Mouse (Mus musculus) midbrain, embryonic 12.5 days (tissue): ENCODE measurements around the gene Grpel1. TPM values are rescaled to one million over a fixed set of nuclear protein-coding genes. Genes with fewer than 3 reads are reported as not detected.

ENCODE experiments used
- ATAC-seq: fragments of 200-750 bp; cut with Nextera tagmentation; 2 replicates; pipeline ENCODE4 v1.8.0; 2017; ENCODE audit warnings: low read depth, moderate TSS enrichment, moderate library complexity; ENCODE audit not compliant: low FRiP score
- H3K27ac ChIP-seq: fragments of 300-500 bp; sonication (generic); replicated peaks from 2 replicates; pipeline ENCODE4 v1.5.1; 2016; ENCODE audit warnings: mild to moderate bottlenecking
- H3K27me3 ChIP-seq: fragments of 300-500 bp; sonication (generic); 2 replicates; pipeline ENCODE4 v1.6.1; 2016; ENCODE audit warnings: mild to moderate bottlenecking
- H3K36me3 ChIP-seq: fragments of 300-500 bp; sonication (generic); 2 replicates; pipeline ENCODE4 v1.6.1; 2016
- H3K4me1 ChIP-seq: fragments of 300-500 bp; sonication (generic); 2 replicates; pipeline ENCODE4 v1.6.1; 2016
- H3K4me2 ChIP-seq: fragments of 300-500 bp; sonication (generic); replicated peaks from 2 replicates; pipeline ENCODE4 v1.6.1; 2016; ENCODE audit warnings: mild to moderate bottlenecking, moderate library complexity
- H3K4me3 ChIP-seq: fragments of 300-500 bp; sonication (generic); 2 replicates; pipeline ENCODE4 v1.5.1; 2016; ENCODE audit warnings: mild to moderate bottlenecking
- H3K9ac ChIP-seq: fragments of 300-500 bp; sonication (generic); replicated peaks from 2 replicates; pipeline ENCODE4 v1.6.1; 2016; ENCODE audit warnings: mild to moderate bottlenecking, moderate library complexity
- H3K9me3 ChIP-seq: fragments of 300-500 bp; sonication (generic); 2 replicates; pipeline ENCODE4 v1.6.1; 2016; ENCODE audit warnings: mild to moderate bottlenecking
- WGBS: fragments of 180-500 bp; shearing (Covaris S2); methylation state at CpG from one replicate; pipeline ENCODE4 v1.1.7; 2016; 5-methylcytosine and 5-hydroxymethylcytosine counted together
- polyA plus RNA-seq: library from polyadenylated mRNA; unstranded; fragments of >200 nt; fragmentation: Nextera tagmentation; extraction: Ambion mirVana; gene quantifications from 2 replicates; pipeline ENCODE4 v1.2.1, GENCODE M21; 2016

Gene Grpel1
- 45.4 and 49.3 TPM in 2 replicates for polyA plus RNA-seq

DNA sequence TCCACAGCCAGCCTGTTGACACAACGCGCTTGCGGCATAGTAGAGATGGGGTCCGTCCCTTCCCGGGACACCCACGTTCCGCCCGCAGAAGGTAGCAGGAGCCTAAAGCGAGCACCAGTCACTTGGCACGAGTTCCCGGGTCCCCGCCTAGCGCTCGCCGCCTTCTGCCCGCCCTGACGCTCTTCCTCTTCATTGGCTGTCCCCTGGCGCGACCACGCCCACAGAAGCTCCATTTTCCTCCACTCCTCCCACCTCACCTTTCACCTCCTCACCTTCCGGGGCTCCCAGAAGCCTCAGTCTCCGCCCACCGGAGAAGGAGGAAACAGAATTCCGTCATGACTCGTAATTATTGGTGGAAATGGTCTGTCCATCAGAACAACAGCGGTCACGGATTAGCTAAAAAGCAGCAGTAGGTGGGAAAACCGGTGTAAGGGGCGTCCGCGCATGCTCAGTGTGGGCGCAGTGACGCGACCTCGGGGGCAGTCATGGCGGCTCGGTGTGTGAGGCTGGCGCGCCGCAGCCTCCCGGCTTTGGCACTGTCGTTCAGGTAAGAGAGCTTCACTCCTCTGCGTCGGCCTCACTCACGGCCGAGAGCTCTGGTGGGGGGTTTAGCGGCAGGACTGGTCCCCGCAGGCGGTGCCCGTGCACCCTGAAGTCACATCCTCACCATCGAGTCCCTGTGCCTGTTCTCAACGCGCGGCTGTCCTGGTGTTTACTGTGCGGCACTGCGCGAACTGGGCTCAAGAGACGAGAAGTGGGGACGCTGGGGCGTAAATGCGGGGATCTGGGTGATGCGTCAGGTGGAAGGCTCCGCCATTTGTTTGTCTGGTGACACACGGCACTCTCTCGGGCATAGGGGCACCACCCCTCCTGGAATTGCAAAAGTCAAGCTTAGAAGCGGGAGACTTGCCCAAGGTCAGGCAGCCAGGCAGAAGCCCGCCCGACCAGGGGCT lies at the start of gene Grpel1:
Grpel1 (plus strand) TSS at position 290 of the 953 bp plus-strand sequence.
- Histone ChIP-seq H3K4me1 (peaks cover 26% of the 10 kb centered on the region), H3K9me3 (no peaks in the 10 kb centered on the region), H3K27me3 (peaks cover 10% of the 10 kb centered on the region; the same call in 1 of the 2 replicates), H3K36me3 (peaks cover 15% of the 10 kb centered on the region), H3K4me2 (peak within 1 kb of the TSS; percentile 81), H3K4me3 (peak within 1 kb of the TSS; percentile 88), H3K27ac (peak within 1 kb of the TSS; percentile 17; the same call in 1 of the 2 replicates), H3K9ac (peak within 1 kb of the TSS; percentile 79)
- WGBS: under 1% methylated on average over 68 of the region's 68 CpGs
- peak; percentile 96 for ATAC-seq

DNA sequence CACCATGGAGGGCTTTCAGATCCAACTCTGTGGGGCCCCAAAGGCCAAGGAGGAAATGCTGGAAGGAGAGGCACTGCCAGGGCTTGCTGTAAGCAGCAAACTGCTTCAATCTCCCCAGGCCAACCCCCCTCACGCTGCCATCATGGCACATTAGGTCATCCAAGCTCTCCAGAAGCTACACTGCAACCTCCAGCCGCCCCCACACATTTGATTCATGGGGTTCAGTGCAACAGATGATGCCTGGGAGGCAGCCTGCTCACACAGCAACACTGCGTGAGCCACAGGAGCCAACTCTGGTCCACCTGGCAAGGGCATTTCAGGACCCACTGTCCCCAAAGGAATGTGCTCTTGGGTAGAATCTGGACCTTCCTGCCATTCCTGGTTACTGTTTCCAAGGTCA lies 44.9 kb upstream of the Grpel1 start:
- H3K4me2 ChIP-seq: no peak overlapping the region
- WGBS: 69% methylated on average over 3 of the region's 3 CpGs
- H3K27me3 ChIP-seq: no peaks in the 10 kb centered on the region
- no peaks in the 10 kb centered on the region for H3K36me3 ChIP-seq
- no peak for ATAC-seq
- no peaks in the 10 kb centered on the region for H3K4me1 ChIP-seq
- no peak overlapping the region for H3K27ac ChIP-seq
- no peak overlapping the region for H3K9ac ChIP-seq
- no peak overlapping the region for H3K4me3 ChIP-seq
- no peaks in the 10 kb centered on the region for H3K9me3 ChIP-seq

DNA sequence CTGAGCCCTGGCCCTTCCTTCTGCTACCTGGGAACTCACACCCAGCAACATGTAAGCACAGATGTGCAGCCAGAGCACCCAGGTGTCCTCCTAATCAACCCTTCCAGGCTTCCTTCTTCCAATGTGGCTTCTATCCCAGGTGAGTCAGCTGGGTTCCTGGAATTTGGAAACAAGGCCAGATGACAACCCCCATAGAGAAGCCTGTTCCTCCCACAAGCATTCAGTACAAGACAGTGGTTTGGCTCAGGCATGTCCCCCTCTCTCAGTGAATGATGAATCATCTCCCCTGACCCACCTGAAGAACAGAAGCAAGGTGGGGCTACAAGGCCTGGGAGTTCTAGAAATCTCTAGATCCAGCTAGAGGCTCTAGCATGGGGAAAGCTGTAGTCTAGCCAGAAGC lies 42.1 kb upstream of the Grpel1 start:
- no peak for ATAC-seq
- 0 out of 2 replicates have a peak, but pooled peaks cover 3% of the 10 kb centered on the region for H3K27me3 ChIP-seq
- no peaks in the 10 kb centered on the region for H3K36me3 ChIP-seq
- H3K4me3 ChIP-seq: no peak overlapping the region
- no peak overlapping the region for H3K27ac ChIP-seq
- H3K4me1 ChIP-seq: no peaks in the 10 kb centered on the region
- no peak overlapping the region for H3K9ac ChIP-seq
- no peak overlapping the region for H3K4me2 ChIP-seq
- H3K9me3 ChIP-seq: no peaks in the 10 kb centered on the region

DNA sequence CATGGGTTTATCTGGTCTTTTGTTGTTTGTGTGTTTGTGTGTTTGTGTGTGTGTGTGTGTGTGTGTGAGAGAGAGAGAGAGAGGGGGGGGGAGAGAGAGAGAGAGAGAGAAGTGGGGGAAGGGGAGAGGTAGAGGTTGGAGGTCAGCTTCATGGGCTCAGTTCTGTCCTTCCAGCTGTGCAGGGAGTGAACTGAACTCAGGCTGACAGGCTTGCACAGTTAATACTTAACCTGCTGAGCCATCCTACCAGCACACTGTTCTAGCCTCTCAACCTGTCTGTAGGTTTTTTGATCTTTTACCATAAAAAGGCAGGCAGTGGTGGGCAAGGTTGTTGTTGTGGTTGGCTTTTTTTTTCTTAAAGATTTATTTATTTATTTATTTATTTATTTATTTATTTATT lies 40.1 kb upstream of the Grpel1 start:
- H3K4me3 ChIP-seq: no peak overlapping the region
- no peaks in the 10 kb centered on the region for H3K36me3 ChIP-seq
- no peak overlapping the region for H3K4me2 ChIP-seq
- no peak overlapping the region for H3K27ac ChIP-seq
- 0 out of 2 replicates have a peak, but pooled peaks cover 4% of the 10 kb centered on the region for H3K4me1 ChIP-seq
- no peak overlapping the region for H3K9ac ChIP-seq
- H3K27me3 ChIP-seq: peaks cover 3% of the 10 kb centered on the region; the same call in 1 of the 2 replicates
- H3K9me3 ChIP-seq: no peaks in the 10 kb centered on the region
- no peak for ATAC-seq

DNA sequence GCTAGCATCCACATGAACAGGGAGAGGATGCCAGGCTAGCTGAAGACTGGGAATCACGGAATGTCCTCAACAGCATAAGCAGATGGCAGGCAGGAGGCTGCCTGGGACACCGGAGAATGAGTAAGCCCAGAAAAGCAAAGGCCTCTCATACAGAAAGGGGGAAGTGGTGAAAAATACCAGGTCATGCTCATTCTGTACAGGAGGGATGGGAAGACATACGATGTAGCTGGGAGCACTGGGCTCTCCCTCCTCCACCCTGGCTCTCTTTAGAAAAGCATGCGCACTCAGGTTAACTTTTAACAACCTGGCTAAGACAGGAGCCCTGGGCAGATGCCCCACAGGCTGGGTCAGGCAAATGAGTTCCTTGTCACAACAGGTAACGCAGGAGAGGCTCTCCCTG lies 38.4 kb upstream of the Grpel1 start:
- Histone ChIP-seq H3K4me3 (no peak overlapping the region), H3K4me2 (no peak overlapping the region), H3K9me3 (no peaks in the 10 kb centered on the region), H3K4me1 (0 out of 2 replicates have a peak, but pooled peaks cover 12% of the 10 kb centered on the region), H3K9ac (no peak overlapping the region), H3K27ac (no peak overlapping the region), H3K27me3 (peaks cover 3% of the 10 kb centered on the region; the same call in 1 of the 2 replicates), H3K36me3 (no peaks in the 10 kb centered on the region)
- ATAC-seq: no peak
- WGBS: 85% methylated on average over 5 of the region's 5 CpGs

DNA sequence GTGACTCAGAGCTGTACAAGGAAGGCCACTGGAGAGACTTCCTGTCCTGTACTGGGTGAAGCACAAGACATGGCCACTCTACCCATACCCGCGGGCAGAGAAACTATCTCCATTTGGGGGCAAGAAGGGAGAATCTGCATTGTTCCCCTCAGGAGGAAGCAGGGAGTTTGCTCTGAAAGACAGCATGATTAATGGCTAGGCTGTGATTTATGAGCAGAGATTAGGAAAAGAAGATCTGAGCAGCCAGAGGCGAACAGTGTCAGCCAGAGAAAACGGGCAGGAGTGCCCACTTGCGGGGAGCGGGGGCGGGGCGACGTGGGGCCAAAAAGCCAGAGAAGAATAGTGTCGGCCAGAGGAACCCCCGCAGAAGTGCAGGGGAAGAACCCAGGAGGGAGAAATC lies 37.0 kb upstream of the Grpel1 start:
- no peak overlapping the region for H3K27ac ChIP-seq

DNA sequence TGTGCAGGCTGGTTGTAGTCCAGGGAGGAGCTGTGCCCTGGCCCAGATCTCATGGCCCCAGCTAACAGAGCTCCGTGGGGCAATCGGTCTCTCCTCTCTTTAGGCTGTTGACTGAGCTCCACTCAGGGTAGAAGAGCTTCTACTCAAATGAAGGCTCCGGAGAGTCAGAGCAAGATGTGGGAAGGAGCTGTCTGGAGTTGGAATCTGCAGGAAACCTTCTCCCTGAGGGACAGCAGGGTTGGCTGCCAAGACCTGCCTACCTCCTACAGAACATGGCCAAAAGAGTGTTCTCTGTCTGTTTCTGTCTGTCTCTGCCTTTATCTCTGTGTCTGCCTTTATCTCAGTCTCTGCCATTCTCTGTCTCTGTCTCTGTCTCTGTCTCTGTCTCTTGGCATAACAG lies 35.2 kb upstream of the Grpel1 start:
- H3K9me3 ChIP-seq: no peaks in the 10 kb centered on the region
- peaks cover 3% of the 10 kb centered on the region; the same call in 1 of the 2 replicates for H3K27me3 ChIP-seq
- no peak overlapping the region for H3K27ac ChIP-seq
- no peak for ATAC-seq
- 94% methylated on average over 3 of the region's 3 CpGs for WGBS
- no peaks in the 10 kb centered on the region for H3K36me3 ChIP-seq
- H3K4me1 ChIP-seq: peaks cover 21% of the 10 kb centered on the region; the same call in 1 of the 2 replicates
- no peak overlapping the region for H3K4me3 ChIP-seq
- no peak overlapping the region for H3K9ac ChIP-seq
- H3K4me2 ChIP-seq: no peak overlapping the region

More for the DNA sequence above, 37.0 kb upstream of the Grpel1 start:
- Histone ChIP-seq H3K4me1 (0 out of 2 replicates have a peak, but pooled peaks cover 12% of the 10 kb centered on the region), H3K9me3 (no peaks in the 10 kb centered on the region), H3K4me2 (no peak overlapping the region), H3K27me3 (peaks cover 3% of the 10 kb centered on the region; the same call in 1 of the 2 replicates), H3K4me3 (no peak overlapping the region), H3K9ac (no peak overlapping the region), H3K36me3 (no peaks in the 10 kb centered on the region)
- no peak for ATAC-seq
- WGBS: 60% methylated on average over 11 of the region's 11 CpGs

DNA sequence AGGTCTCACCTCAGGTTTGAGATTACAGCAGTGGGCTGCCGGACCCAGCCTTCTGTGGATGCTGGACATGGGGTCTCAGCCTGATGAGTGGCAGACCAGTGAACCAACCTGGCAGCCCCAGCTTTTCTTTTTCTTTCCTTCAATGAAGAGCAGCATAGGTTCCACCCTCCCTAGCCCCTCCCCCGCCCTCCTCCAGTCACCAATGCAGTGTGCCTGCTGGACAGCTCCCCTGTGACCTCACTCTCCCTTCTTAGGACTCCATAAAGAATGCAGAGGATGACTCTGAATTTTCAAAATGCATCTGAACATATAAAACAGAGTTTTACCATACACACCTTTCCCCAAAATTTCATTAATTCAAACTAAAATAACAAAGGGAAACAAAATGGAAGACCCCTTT lies 33.1 kb upstream of the Grpel1 start:
- WGBS: 41% methylated on average over 2 of the region's 2 CpGs

DNA sequence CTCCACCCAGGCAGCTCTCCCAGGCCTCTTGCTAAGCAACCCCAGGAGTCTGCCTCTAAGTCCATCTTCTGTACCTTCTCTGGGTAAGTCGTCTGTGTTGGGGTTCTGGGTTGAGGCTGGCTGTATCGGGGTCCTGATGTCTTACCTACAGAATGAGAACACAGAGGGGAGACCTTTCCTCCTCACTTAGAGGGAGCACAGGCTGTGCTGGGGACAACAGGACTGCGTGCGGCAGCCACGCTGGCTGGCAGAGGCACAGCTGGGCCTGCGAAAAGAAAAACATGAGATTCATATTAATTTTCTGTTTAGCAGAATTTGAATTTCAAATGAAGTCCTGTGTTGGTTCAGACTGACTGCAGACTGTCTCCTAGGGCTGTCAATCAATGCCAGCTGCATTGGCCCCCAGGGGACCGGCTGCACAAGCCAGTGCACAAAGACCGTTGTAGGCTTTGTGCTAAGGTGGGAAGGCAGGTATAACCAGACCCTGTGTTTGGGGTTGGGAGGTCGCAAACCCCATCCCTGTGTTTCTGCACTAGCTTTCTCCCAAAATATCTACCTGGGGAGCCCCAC lies 30.3 kb upstream of the Grpel1 start:
- Histone ChIP-seq H3K27me3 (no peaks in the 10 kb centered on the region), H3K4me3 (no peak overlapping the region), H3K36me3 (no peaks in the 10 kb centered on the region), H3K4me1 (peaks cover 24% of the 10 kb centered on the region; the same call in 1 of the 2 replicates), H3K9me3 (no peaks in the 10 kb centered on the region), H3K9ac (0 out of 2 replicates have a peak overlapping the region, but pooled peaks have one; percentile 12), H3K27ac (peak overlapping the region; percentile 79), H3K4me2 (0 out of 2 replicates have a peak overlapping the region, but pooled peaks have one; percentile 13)
- WGBS: 51% methylated on average over 9 of the region's 9 CpGs
- ATAC-seq: peak; percentile 65

More for the DNA sequence above, 33.1 kb upstream of the Grpel1 start:
- no peaks in the 10 kb centered on the region for H3K9me3 ChIP-seq
- H3K9ac ChIP-seq: no peak overlapping the region
- no peak for ATAC-seq
- H3K36me3 ChIP-seq: no peaks in the 10 kb centered on the region
- no peak overlapping the region for H3K4me3 ChIP-seq
- H3K27ac ChIP-seq: no peak overlapping the region
- peaks cover 28% of the 10 kb centered on the region; the same call in 1 of the 2 replicates for H3K4me1 ChIP-seq
- no peaks in the 10 kb centered on the region; the same call in 1 of the 2 replicates for H3K27me3 ChIP-seq
- no peak overlapping the region for H3K4me2 ChIP-seq

DNA sequence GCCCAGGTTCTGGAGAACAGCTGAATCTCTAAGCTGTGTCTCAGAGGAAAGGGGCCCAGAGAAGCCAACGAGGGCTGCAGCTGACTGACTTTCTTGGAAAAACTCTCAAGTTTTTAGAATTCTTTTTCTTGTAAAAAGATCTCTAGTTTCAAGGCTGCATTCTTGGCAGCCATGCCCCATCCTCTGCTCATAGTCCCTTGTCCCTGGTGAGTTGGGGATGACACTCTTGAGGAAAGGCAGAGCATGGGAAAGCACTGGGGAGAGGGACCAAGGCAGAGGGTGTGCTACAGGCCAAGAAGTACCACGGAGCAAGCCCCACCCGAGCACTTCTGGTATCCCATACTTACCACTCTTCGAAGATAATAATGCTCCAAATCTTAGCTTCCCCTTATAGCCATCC lies 27.9 kb upstream of the Grpel1 start:
- Histone ChIP-seq H3K4me2 (no peak overlapping the region), H3K36me3 (no peaks in the 10 kb centered on the region), H3K9me3 (no peaks in the 10 kb centered on the region), H3K27me3 (no peaks in the 10 kb centered on the region), H3K4me1 (peaks cover 16% of the 10 kb centered on the region; the same call in 1 of the 2 replicates), H3K9ac (no peak overlapping the region), H3K4me3 (no peak overlapping the region), H3K27ac (no peak overlapping the region)
- no peak for ATAC-seq
- 75% methylated on average over 4 of the region's 4 CpGs for WGBS

DNA sequence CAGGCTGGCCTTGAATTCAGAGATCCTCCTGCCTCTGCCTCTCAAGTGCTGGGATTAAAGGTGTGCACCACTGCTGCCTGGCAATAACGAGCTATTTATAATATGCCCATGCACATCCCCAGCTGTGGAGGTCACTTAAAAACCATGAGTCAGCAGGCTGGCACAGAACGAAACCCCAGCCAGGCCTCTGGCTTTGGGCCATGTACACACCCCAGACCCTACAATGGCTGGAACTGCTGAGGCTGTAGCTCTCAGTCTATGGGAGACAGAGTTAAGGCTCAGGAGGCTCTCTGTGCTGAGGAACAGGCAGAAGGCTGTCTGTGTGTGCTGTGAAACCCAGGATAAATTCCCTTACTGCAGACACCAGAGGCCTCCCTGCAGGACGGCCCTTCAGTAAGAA lies 24.1 kb upstream of the Grpel1 start:
- Histone ChIP-seq H3K4me3 (no peak overlapping the region), H3K27me3 (no peaks in the 10 kb centered on the region), H3K4me1 (no peaks in the 10 kb centered on the region; the same call in 1 of the 2 replicates), H3K4me2 (no peak overlapping the region), H3K27ac (no peak overlapping the region), H3K9me3 (no peaks in the 10 kb centered on the region), H3K9ac (no peak overlapping the region), H3K36me3 (no peaks in the 10 kb centered on the region)
- 81% methylated on average over 3 of the region's 3 CpGs for WGBS
- ATAC-seq: no peak

DNA sequence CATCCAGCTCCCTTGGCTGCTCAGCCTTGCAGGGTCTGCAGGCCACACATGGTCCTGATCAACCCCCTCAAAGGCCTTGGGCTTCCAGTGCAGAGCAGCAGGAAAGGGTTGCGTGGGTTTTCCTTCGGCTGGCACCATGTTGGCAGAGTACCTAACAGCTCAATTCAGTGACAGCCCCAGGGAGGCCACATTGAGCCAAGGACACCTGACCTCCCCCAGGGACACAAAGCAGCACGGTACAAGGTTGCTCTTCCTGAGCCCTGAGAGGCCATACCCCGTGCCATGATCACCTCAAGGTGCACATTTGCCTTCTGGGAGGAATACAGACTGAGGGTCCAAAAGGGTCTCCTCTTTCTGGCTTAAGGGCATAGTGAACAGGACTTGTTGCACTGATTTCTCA lies 20.2 kb upstream of the Grpel1 start:
- no peak overlapping the region for H3K27ac ChIP-seq
- no peak for ATAC-seq
- no peaks in the 10 kb centered on the region for H3K9me3 ChIP-seq
- H3K4me2 ChIP-seq: no peak overlapping the region
- H3K4me1 ChIP-seq: no peaks in the 10 kb centered on the region; the same call in 1 of the 2 replicates
- H3K27me3 ChIP-seq: no peaks in the 10 kb centered on the region
- WGBS: 49% methylated on average over 4 of the region's 4 CpGs
- H3K4me3 ChIP-seq: no peak overlapping the region
- no peaks in the 10 kb centered on the region for H3K36me3 ChIP-seq
- no peak overlapping the region for H3K9ac ChIP-seq
